Mouse (Mus musculus) central nervous system, embryonic 14 days (tissue): ENCODE results near the gene Phip. TPM values are rescaled to one million over a fixed set of nuclear protein-coding genes. Genes with fewer than 3 reads are reported as not detected.

Source experiments
- polyA plus RNA-seq: library from polyadenylated mRNA; depleted of rRNA; stranded (reverse); fragments of >200 nt; gene quantifications from 2 replicates; pipeline ENCODE4 v1.2.3, GENCODE M21; 2012; rRNA removed

Phip gene
- 24.3 and 29.6 TPM in 2 replicates for polyA plus RNA-seq

DNA sequence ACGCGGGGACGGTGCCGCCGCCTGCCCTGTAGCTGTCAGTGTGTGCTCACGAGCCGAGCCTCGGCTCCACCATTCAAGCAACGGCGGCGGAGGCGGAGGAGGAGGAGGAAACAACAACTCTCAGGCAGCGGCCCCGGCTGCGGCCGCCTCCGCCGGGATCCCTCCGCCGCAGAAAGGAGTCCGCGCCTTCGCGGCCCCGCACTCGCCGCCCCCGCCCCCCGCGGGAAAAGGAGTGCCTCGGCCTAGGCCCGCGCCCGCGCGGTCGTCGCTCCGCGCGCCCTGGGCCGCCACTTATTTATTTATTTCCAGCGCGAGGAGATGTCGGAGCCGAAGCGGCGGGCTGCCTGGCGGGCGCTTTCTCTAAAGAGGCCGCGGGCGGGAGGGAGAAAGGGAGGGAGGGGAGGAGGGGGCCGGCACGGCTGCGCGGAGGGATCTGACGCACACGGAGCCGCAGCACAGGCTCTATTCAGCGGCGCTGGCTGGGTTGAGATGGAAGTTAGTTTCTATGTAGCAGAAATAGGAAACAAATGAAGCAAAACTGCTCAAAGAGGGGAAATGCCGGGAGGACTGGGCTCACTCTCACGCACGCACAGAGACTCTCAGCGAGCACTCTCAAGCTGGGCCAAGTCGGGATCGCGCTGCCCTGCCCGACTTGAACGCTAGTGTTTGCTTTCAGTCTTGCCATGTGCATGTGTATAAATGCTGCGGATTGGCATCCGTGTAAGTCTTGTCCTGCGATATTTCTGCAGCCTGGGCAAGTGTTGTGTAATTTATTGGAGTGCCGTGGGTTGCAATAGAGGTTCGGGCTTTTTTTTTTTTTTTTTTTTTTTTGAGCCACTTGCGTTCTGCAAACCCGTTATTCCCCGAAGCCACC is at the start of gene Phip:
Gene Phip, minus strand, starts transcription at position 175 of the 874 bp plus-strand sequence.

DNA sequence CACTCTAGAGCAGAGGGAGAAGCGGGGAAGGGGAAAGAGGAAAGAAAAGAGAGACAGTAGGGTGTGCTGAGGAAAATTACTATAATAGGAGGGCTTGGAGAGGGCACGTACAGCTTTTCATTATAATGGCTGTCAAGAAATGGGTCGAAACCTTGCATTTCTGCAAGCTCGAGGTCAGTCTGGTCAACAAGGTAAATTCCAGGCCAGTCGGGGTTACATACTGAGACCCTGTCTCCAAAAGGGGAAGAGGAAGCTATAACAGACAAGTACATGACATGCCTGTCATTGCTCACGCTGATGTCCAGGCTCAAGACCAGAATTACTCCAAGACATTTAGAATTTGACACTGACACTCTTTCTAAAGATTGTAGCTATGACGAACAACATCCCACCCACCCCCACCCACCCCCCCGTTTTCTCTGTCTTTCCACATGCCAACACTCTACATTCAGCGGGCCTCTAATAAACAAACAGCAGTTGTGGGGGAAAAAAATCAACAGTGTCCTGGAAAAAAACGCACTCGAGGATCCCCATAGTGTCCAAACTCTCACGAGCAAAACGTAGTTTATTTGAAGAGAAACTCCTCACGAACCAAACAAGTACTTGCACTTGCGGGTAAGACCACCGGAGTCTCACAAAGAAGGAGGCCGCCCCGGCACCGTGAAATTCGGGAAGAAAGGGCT is 146.2 kb downstream of the Phip start, which contains the start of gene Irak1bp1:
Gene Irak1bp1, plus strand, starts transcription at position 534 of the 683 bp plus-strand sequence.

Other genes with a start within 250 kb of the Phip start
- 23.4 and 28.4 TPM in 2 replicates for gene Irak1bp1, start 146.0 kb downstream of the Phip start, polyA plus RNA-seq
- 149 and 184 TPM in 2 replicates for gene Hmgn3, start 171.2 kb upstream of the Phip start, polyA plus RNA-seq